8 mouse cellular contexts compared by ENCODE assay signal in the genomic region with DNA sequence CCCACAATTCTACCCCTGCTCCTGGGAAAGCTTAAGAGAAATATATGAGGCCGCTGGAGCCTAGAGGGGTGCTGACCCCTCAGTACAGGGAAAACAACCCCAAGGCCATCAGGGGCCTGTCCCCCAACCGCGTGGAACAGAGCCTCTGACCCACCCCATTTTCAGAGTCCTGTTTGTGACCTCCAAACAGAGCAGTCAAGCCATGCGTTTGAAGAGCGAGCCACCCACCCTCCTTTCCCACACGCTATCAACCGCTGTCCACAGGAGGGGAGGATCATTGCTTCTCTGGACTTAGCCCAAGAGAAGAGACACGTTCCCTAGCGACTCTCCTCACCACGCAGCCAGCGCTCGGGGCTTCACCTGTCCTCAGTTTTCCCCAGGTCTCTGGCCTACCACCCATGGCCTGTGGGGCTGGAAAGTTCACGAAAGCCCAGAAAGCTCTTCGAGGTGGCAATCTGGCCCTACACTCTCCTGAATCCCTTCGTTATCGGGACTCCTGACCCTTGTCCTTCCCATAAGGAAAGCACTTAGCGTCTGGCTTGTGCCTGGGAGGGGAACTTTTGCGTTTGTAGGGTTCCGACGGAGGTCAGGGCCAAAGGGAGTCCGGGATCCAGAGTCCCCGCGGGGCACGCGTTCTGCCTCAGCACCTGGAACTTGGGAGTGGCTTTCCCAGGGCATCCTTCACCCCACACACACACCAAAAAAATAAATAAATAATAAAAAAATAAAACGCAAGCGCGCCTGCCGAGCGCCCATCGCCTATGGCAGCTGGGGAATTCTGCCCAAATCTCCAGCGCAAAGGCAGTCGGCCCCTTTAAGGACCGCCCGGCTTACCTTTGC. TPM values are rescaled to one million over a fixed set of nuclear protein-coding genes. Genes with fewer than 3 reads are reported as not detected.
DNase-seq lines count a peak whose midpoint lies in the region; ATAC-seq lines count a peak whose summit lies in the region.

No protein-coding gene starts in this region.

- peaks cover 6% of the 10 kb centered on the region for H3K27me3 ChIP-seq in forebrain, embryonic 14.5 days (replicated peaks; ENCODE audit: control insufficient read depth, insufficient read depth, low read length)
- peaks cover 33% of the 10 kb centered on the region for H3K27me3 ChIP-seq in liver, embryonic 13.5 days

- DNase-seq in adrenal gland, adult 2 months: peak; percentile 37
- no peak for DNase-seq in adrenal gland, adult 8-10 months
- peak; percentile 53 for DNase-seq in 3134 (ENCODE audit: extremely low read depth, insufficient read length, low spot score)
- DNase-seq in forebrain, embryonic 14.5 days (ENCODE audit: low spot score): no peak
- DNase-seq in liver, embryonic 13.5 days: no peak
- no peak for DNase-seq in urinary bladder, postnatal 25 days (ENCODE audit: low spot score)
- DNase-seq in adrenal gland, postnatal 10 days: no peak
- no peak for DNase-seq in urinary bladder, postnatal 10 days (ENCODE audit: low spot score)

- peak overlapping the region; percentile 95 for H3K4me2 ChIP-seq in forebrain, embryonic 14.5 days (ENCODE audit: low read length)
- H3K4me2 ChIP-seq in liver, embryonic 13.5 days: peak overlapping the region; percentile 76

- H3K4me3 ChIP-seq in forebrain, embryonic 14.5 days (ENCODE audit: low read depth, low read length): peak overlapping the region; percentile 43
- H3K4me3 ChIP-seq in liver, embryonic 13.5 days (replicated peaks): peak overlapping the region; percentile 59

- no peaks in the 10 kb centered on the region for H3K9me3 ChIP-seq in forebrain, embryonic 14.5 days (replicated peaks; ENCODE audit: control insufficient read depth, low read length)
- H3K9me3 ChIP-seq in liver, embryonic 13.5 days (replicated peaks): no peaks in the 10 kb centered on the region

- H3K9ac ChIP-seq in forebrain, embryonic 14.5 days (ENCODE audit: low read length): peak overlapping the region; percentile 63
- peak overlapping the region; percentile 59 for H3K9ac ChIP-seq in liver, embryonic 13.5 days

- no peak for ATAC-seq in forebrain, embryonic 14.5 days
- no peak for ATAC-seq in liver, embryonic 13.5 days (ENCODE audit: low read depth)

- peaks cover 11% of the 10 kb centered on the region for H3K4me1 ChIP-seq in forebrain, embryonic 14.5 days (ENCODE audit: control insufficient read depth, insufficient read depth, low read length)
- peaks cover 39% of the 10 kb centered on the region for H3K4me1 ChIP-seq in liver, embryonic 13.5 days (replicated peaks)

- 6% methylated on average over 35 of the region's 35 CpGs for WGBS in forebrain, embryonic 14.5 days
- WGBS in liver, embryonic 13.5 days (ENCODE audit: insufficient replicate concordance): 4% methylated on average over 35 of the region's 35 CpGs

- no peaks in the 10 kb centered on the region for H3K36me3 ChIP-seq in forebrain, embryonic 14.5 days (ENCODE audit: control insufficient read depth, insufficient read depth, low read length)
- H3K36me3 ChIP-seq in liver, embryonic 13.5 days: no peaks in the 10 kb centered on the region

- no peak overlapping the region for H3K27ac ChIP-seq in forebrain, embryonic 14.5 days (ENCODE audit: low read depth, low read length)
- no peak overlapping the region for H3K27ac ChIP-seq in liver, embryonic 13.5 days

RNA-seq across cellular contexts. Expression of a gene that starts 0.7 kb away (rescaled TPM):
- total RNA-seq in adrenal gland, adult 2 months (2021): 10 to 100 TPM; 14.9 to 22.5 TPM
- polyA plus RNA-seq in adrenal gland, adult 2 months (2012; rRNA removed): 36.3 and 42.5 TPM in 2 replicates
- total RNA-seq in adrenal gland, adult 8-10 months (2022): 10 to 100 TPM; 18.0 to 43.3 (median 25.4) TPM
- 0.31 and 0.69 TPM in 2 replicates for polyA plus RNA-seq in forebrain, embryonic 14.5 days (2014; fragmentation: Nextera tagmentation; extraction: Ambion mirVana)
- polyA plus RNA-seq in liver, embryonic 13.5 days (2015; fragmentation: Nextera tagmentation; extraction: Ambion mirVana): 1.1 and 1.4 TPM in 2 replicates
- 10 to 100 TPM; 14.6 TPM for total RNA-seq in adrenal gland, postnatal 10 days (2021)

RNA-seq across cellular contexts. Expression of a gene that starts 52.4 kb away (rescaled TPM):
- total RNA-seq in adrenal gland, adult 2 months (2021): under 1 TPM in 1 of 2 experiments, not detected in 1; 0.41 TPM
- 0.19 and 0.20 TPM in 2 replicates for polyA plus RNA-seq in adrenal gland, adult 2 months (2012; rRNA removed)
- under 1 TPM in 3 of 4 experiments, not detected in 1; 0.31 to 0.46 (median 0.46) TPM for total RNA-seq in adrenal gland, adult 8-10 months (2022)
- polyA plus RNA-seq in forebrain, embryonic 14.5 days (2014; fragmentation: Nextera tagmentation; extraction: Ambion mirVana): 15.5 and 18.7 TPM in 2 replicates
- polyA plus RNA-seq in liver, embryonic 13.5 days (2015; fragmentation: Nextera tagmentation; extraction: Ambion mirVana): not detected in 2 replicates
- total RNA-seq in adrenal gland, postnatal 10 days (2021): under 1 TPM; 0.27 to 0.36 TPM

RNA-seq across cellular contexts. Expression of a gene that starts 52.5 kb away (rescaled TPM):
- total RNA-seq in adrenal gland, adult 2 months (2021): under 1 TPM; 0.10 to 0.12 TPM
- 0.03 and 0.09 TPM in 2 replicates for polyA plus RNA-seq in adrenal gland, adult 2 months (2012; rRNA removed)
- total RNA-seq in adrenal gland, adult 8-10 months (2022): under 1 TPM; 0.10 to 0.17 (median 0.14) TPM
- 2.2 and 2.9 TPM in 2 replicates for polyA plus RNA-seq in forebrain, embryonic 14.5 days (2014; fragmentation: Nextera tagmentation; extraction: Ambion mirVana)
- not detected in 2 replicates for polyA plus RNA-seq in liver, embryonic 13.5 days (2015; fragmentation: Nextera tagmentation; extraction: Ambion mirVana)
- under 1 TPM in 1 of 2 experiments, not detected in 1; 0.15 TPM for total RNA-seq in adrenal gland, postnatal 10 days (2021)

Comparison
In these comparisons a context has a peak if more than half of its experiments do, and no peak if none do; other contexts are left out.
1. DNase-seq: peak in adrenal gland, adult 2 months (single experiment) and 3134 (single experiment); none in adrenal gland, adult 8-10 months (single experiment), forebrain, embryonic 14.5 days (single experiment), liver, embryonic 13.5 days (single experiment), urinary bladder, postnatal 25 days (single experiment), adrenal gland, postnatal 10 days (single experiment) and urinary bladder, postnatal 10 days (single experiment).